Mouse (Mus musculus): ENCODE results near the gene Fat1.

The Fat1 gene

GRCm38 (mm10) chr8:44962572-44963231 is 27.5 kb downstream of the Fat1 start:
- no peak for DNase-seq (ENCODE audit: low read depth)

GRCm38 (mm10) chr8:44967521-44968039 is 32.3 kb downstream of the Fat1 start:
- DNase-seq (ENCODE audit: low read depth): no peak

- no peak for DNase-seq (ENCODE audit: low read depth)
Observed at GRCm38 (mm10) chr8:44970093-44970492, 34.8 kb downstream of the Fat1 start.

GRCm38 (mm10) chr8:44971346-44971745 is 36.1 kb downstream of the Fat1 start:
- DNase-seq (ENCODE audit: low read depth): no peak

GRCm38 (mm10) chr8:44971964-44972363 is 36.7 kb downstream of the Fat1 start:
- DNase-seq (ENCODE audit: low read depth): no peak

- DNase-seq (ENCODE audit: low read depth): no peak
Observed at GRCm38 (mm10) chr8:44975113-44975512, 39.9 kb downstream of the Fat1 start.

GRCm38 (mm10) chr8:44975654-44976053 is 40.4 kb downstream of the Fat1 start:
- no peak for DNase-seq (ENCODE audit: low read depth)

GRCm38 (mm10) chr8:44978622-44979021 is 43.4 kb downstream of the Fat1 start:
- no peak for DNase-seq (ENCODE audit: low read depth)

- DNase-seq (ENCODE audit: low read depth): no peak
Observed at GRCm38 (mm10) chr8:44979245-44979644, 44.0 kb downstream of the Fat1 start.

GRCm38 (mm10) chr8:44980030-44980429 is 44.8 kb downstream of the Fat1 start:
- no peak for DNase-seq (ENCODE audit: low read depth)

GRCm38 (mm10) chr8:44985326-44986288 is 50.4 kb downstream of the Fat1 start:
- no peak for DNase-seq (ENCODE audit: low read depth)

- no peak for DNase-seq (ENCODE audit: low read depth)
Observed at GRCm38 (mm10) chr8:44991700-44992487, 56.6 kb downstream of the Fat1 start.

- DNase-seq (ENCODE audit: low read depth): no peak
Observed at GRCm38 (mm10) chr8:44992664-44993063, 57.4 kb downstream of the Fat1 start.

- no peak for DNase-seq (ENCODE audit: low read depth)
Observed at GRCm38 (mm10) chr8:44993376-44993775, 58.1 kb downstream of the Fat1 start.

GRCm38 (mm10) chr8:44996493-44996892 is 61.2 kb downstream of the Fat1 start:
- no peak for DNase-seq (ENCODE audit: low read depth)

GRCm38 (mm10) chr8:44997321-44997720 is 62.1 kb downstream of the Fat1 start:
- DNase-seq (ENCODE audit: low read depth): no peak

- no peak for DNase-seq (ENCODE audit: low read depth)
Observed at GRCm38 (mm10) chr8:44997829-44998228, 62.6 kb downstream of the Fat1 start.

- DNase-seq (ENCODE audit: low read depth): no peak
Observed at GRCm38 (mm10) chr8:44998275-44998674, 63.0 kb downstream of the Fat1 start.

GRCm38 (mm10) chr8:44998681-44999277 is 63.5 kb downstream of the Fat1 start:
- DNase-seq (ENCODE audit: low read depth): no peak

GRCm38 (mm10) chr8:45001577-45002197 is 66.4 kb downstream of the Fat1 start:
- DNase-seq (ENCODE audit: low read depth): no peak

GRCm38 (mm10) chr8:45002686-45003085 is 67.4 kb downstream of the Fat1 start:
- no peak for DNase-seq (ENCODE audit: low read depth)
